Mouse (Mus musculus) c-Kit-positive CD71-positive TER-119-positive erythroid progenitor cells, embryonic 14.5 days (primary cell): ENCODE measurements around the gene Ntf5.
A peak's percentile ranks its signal among the peaks of the same experiment; 100 is the strongest.
"Not testable (repeated sequence)": the region's sequence is repeated elsewhere in the genome, so short reads cannot be mapped to it uniquely, and the experiment has no call there.

Experiments used
- DNase-seq: peaks from one replicate; pipeline ENCODE4 v3.0.0-alpha.2; 2013; ENCODE audit warnings: low spot score

Ntf5 gene

GRCm38 (mm10) chr7:45462325-45462724 is 48.8 kb downstream of the Ntf5 start:
- DNase-seq, result no peak

GRCm38 (mm10) chr7:45462868-45463267 is 49.4 kb downstream of the Ntf5 start:
- DNase-seq, result not testable (repeated sequence)

- DNase-seq, result no peak
These were observed 50.7 kb downstream of the Ntf5 start for GRCm38 (mm10) chr7:45463987-45464778.

DNA sequence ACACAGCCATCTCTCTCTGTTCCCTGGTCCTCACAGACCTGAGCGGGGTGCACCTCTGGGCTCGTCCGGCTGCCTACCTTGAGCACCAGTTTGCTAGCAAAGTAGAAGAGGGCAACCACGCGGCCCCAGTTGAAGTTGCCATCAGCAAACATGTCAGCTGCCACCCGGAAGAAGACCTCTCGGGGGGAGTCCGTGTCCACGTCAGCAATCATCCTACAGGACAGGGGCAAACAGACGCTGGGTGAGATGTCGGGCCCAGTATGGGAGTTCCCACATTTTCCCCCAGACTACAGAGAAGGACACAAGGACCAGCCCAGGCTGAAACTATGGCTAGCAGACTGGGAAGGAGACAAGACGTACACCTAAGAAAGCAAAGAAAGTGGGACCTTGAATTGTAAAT is 51.6 kb downstream of the Ntf5 start:
- DNase-seq, result no peak

DNA sequence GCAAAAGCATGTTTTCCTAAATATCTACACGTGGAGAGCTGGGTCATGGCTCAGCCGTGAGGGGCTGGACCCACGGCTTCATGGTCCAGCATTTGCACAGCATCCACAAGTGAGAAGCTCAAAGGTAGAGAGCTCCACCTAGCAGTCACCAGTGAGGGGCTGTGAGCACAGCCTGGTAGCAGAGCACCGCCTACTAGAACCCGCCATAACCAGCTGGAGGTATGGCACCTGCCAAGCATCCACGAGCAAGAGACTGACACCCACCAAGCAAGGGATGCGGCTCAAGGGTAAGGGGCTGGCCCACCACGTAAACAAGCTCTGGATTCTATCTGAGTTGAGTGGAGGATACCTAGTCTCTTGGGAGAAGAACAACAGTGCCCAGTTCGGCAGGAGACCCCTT is 52.1 kb downstream of the Ntf5 start:
- no peak for DNase-seq

- DNase-seq, result peak; percentile 92
These were observed 53.0 kb downstream of the Ntf5 start, which contains the start of gene Bax for GRCm38 (mm10) chr7:45466283-45467089. Gene Bax, minus strand, starts transcription at chr7:45466898.
